Mouse (Mus musculus) lung, embryonic 16.5 days (tissue): Measurements from ENCODE around the gene Gm4881. TPM values are rescaled to one million over a fixed set of nuclear protein-coding genes. Genes with fewer than 3 reads are reported as not detected.

Experiments
- ATAC-seq: fragments of 200-750 bp; cut with Nextera tagmentation; 2 replicates; pipeline ENCODE4 v1.8.0; 2017; ENCODE audit warnings: low read depth, mild to moderate bottlenecking, moderate library complexity
- H3K27ac ChIP-seq: fragments of 300-500 bp; sonication (generic); 2 replicates; pipeline ENCODE4 v1.5.1; 2014; ENCODE audit warnings: mild to moderate bottlenecking, control low read depth, low read length
- H3K27me3 ChIP-seq: fragments of 300-500 bp; sonication (generic); 2 replicates; pipeline ENCODE4 v1.6.1; 2014; ENCODE audit warnings: low read depth, low read length, mixed read lengths; ENCODE audit not compliant: control insufficient read depth, insufficient read depth
- H3K36me3 ChIP-seq: fragments of 300-500 bp; sonication (generic); 2 replicates; pipeline ENCODE4 v1.6.1; 2014; ENCODE audit warnings: low read length; ENCODE audit not compliant: control insufficient read depth, insufficient read depth
- H3K4me1 ChIP-seq: fragments of 300-500 bp; sonication (generic); replicated peaks from 2 replicates; pipeline ENCODE4 v1.6.1; 2014; ENCODE audit warnings: low read length, mixed read lengths; ENCODE audit not compliant: control insufficient read depth, insufficient read depth
- H3K4me2 ChIP-seq: fragments of 300-500 bp; sonication (generic); 2 replicates; pipeline ENCODE4 v1.6.1; 2014; ENCODE audit warnings: low read depth, low read length, control low read depth
- H3K4me3 ChIP-seq: fragments of 300-500 bp; sonication (generic); 2 replicates; pipeline ENCODE4 v1.5.1; 2014; ENCODE audit warnings: mild to moderate bottlenecking, low read length, control low read depth
- H3K9ac ChIP-seq: fragments of 300-500 bp; sonication (generic); 2 replicates; pipeline ENCODE4 v1.6.1; 2014; ENCODE audit warnings: low read length, control low read depth
- H3K9me3 ChIP-seq: fragments of 300-500 bp; sonication (generic); 2 replicates; pipeline ENCODE4 v1.6.1; 2016; ENCODE audit warnings: low read length; ENCODE audit not compliant: control insufficient read depth
- WGBS: fragments of 180-500 bp; shearing (Covaris S2); extraction: QIAGEN DNeasy Blood & Tissue Kit; methylation state at CpG from one replicate; pipeline ENCODE4 v1.1.7; 2014; 5-methylcytosine and 5-hydroxymethylcytosine counted together
- microRNA-seq: library from miRNA; unstranded; fragments of <30 nt; microRNA quantifications from one replicate; pipeline ENCODE4, GENCODE M21; 2016
- polyA plus RNA-seq: library from polyadenylated mRNA; unstranded; fragments of >200 nt; fragmentation: Nextera tagmentation; extraction: Ambion mirVana; gene quantifications from 2 replicates; pipeline ENCODE4 v1.2.1, GENCODE M21; 2015

The Gm4881 gene
- polyA plus RNA-seq, 1 experiment from 2014 or later: not detected

- WGBS: under 1% methylated on average over 57 of the region's 57 CpGs
- Histone ChIP-seq H3K4me2 (peak within 1 kb of the TSS; percentile 85), H3K27me3 (no peaks in the 10 kb centered on the region), H3K9me3 (no peaks in the 10 kb centered on the region), H3K36me3 (peaks cover 24% of the 10 kb centered on the region), H3K9ac (peak within 1 kb of the TSS; percentile 97), H3K27ac (peak within 1 kb of the TSS; percentile 91), H3K4me1 (peaks cover 28% of the 10 kb centered on the region), H3K4me3 (peak within 1 kb of the TSS; percentile 74)
- ATAC-seq: peak; percentile 96
Measured at GRCm38 (mm10) chr7:24883896-24884692, 60.2 kb downstream of the Gm4881 start, which contains the start of gene Rps19. Rps19 (plus strand) TSS chr7:24884371.

- 85% methylated on average over 9 of the region's 9 CpGs for WGBS
- Histone ChIP-seq H3K4me3 (no peak overlapping the region), H3K36me3 (peaks cover 14% of the 10 kb centered on the region), H3K4me2 (no peak overlapping the region), H3K27ac (no peak overlapping the region), H3K9ac (no peak overlapping the region), H3K27me3 (no peaks in the 10 kb centered on the region), H3K4me1 (peaks cover 23% of the 10 kb centered on the region), H3K9me3 (no peaks in the 10 kb centered on the region)
- no peak for ATAC-seq
Measured at GRCm38 (mm10) chr7:24882416-24883199, 61.7 kb downstream of the Gm4881 start.

- Histone ChIP-seq H3K4me1 (no peaks in the 10 kb centered on the region), H3K36me3 (no peaks in the 10 kb centered on the region), H3K27ac (no peak overlapping the region), H3K9ac (no peak overlapping the region), H3K9me3 (no peaks in the 10 kb centered on the region), H3K4me2 (no peak overlapping the region), H3K27me3 (no peaks in the 10 kb centered on the region), H3K4me3 (no peak overlapping the region)
- no peak for ATAC-seq
- 29% methylated on average over 2 of the region's 2 CpGs for WGBS
Measured at GRCm38 (mm10) chr7:24879620-24880019, 64.7 kb downstream of the Gm4881 start.

GRCm38 (mm10) chr7:24877588-24877987 lies 66.7 kb downstream of the Gm4881 start:
- 61% methylated on average over 3 of the region's 3 CpGs for WGBS
- Histone ChIP-seq H3K4me1 (no peaks in the 10 kb centered on the region), H3K27me3 (no peaks in the 10 kb centered on the region), H3K36me3 (no peaks in the 10 kb centered on the region), H3K4me2 (no peak overlapping the region), H3K9me3 (no peaks in the 10 kb centered on the region), H3K9ac (no peak overlapping the region), H3K4me3 (no peak overlapping the region), H3K27ac (no peak overlapping the region)
- no peak for ATAC-seq

Small RNAs within 50 kb of the gene (microRNA-seq; reads per million reads assigned to microRNA genes)
- not detected for gene Mir7046
- gene Mir7047: not detected

Other genes starting within 250 kb of the Gm4881 start
- not detected in 2 replicates for gene BC049730, start 235.3 kb downstream of the Gm4881 start, polyA plus RNA-seq
- gene Gm4763, start 217.6 kb downstream of the Gm4881 start, polyA plus RNA-seq: not detected in 2 replicates
- 1.5 and 1.8 TPM in 2 replicates for gene Cd177, start 184.2 kb downstream of the Gm4881 start, polyA plus RNA-seq
- gene Ceacam10, start 167.3 kb downstream of the Gm4881 start, polyA plus RNA-seq: not detected in 2 replicates
- 19.5 and 20.6 TPM in 2 replicates for gene Gm9844, start 82.3 kb downstream of the Gm4881 start, polyA plus RNA-seq
- not detected in 2 replicates for gene Lypd4, start 74.6 kb downstream of the Gm4881 start, polyA plus RNA-seq
- not detected in 2 replicates for gene Dmrtc2, start 74.4 kb downstream of the Gm4881 start, polyA plus RNA-seq
- gene Rps19, start 60.1 kb downstream of the Gm4881 start, polyA plus RNA-seq: 2,580 and 2,777 TPM in 2 replicates
- gene Cd79a, start 47.1 kb downstream of the Gm4881 start, polyA plus RNA-seq: 0.62 and 0.78 TPM in 2 replicates
- gene Arhgef1, start 41.6 kb downstream of the Gm4881 start, polyA plus RNA-seq: 119 and 126 TPM in 2 replicates
- 180 and 202 TPM in 2 replicates for gene Rabac1, start 28.3 kb upstream of the Gm4881 start, polyA plus RNA-seq
- gene Atp1a3, start 61.5 kb upstream of the Gm4881 start, polyA plus RNA-seq: 1.0 and 2.1 TPM in 2 replicates
- gene Grik5, start 127.9 kb upstream of the Gm4881 start, polyA plus RNA-seq: 3.5 and 3.6 TPM in 2 replicates
- 28.9 and 30.5 TPM in 2 replicates for gene Zfp574, start 128.1 kb upstream of the Gm4881 start, polyA plus RNA-seq
- gene Pou2f2, start 235.2 kb upstream of the Gm4881 start, polyA plus RNA-seq: 0.58 TPM in 2 replicates